Mouse (Mus musculus) adrenal gland, adult 2 months (tissue): Measurements from ENCODE around the gene Rpl38. TPM values are rescaled to one million over a fixed set of nuclear protein-coding genes. Genes with fewer than 3 reads are reported as not detected.
A peak's percentile ranks its signal among the peaks of the same experiment; 100 is the strongest.

Experiments used
- DNase-seq: peaks from one replicate; pipeline ENCODE4 v3.0.0; 2021
- long read RNA-seq: library from polyadenylated mRNA; stranded (forward); transcript quantifications from one replicate; pipeline ENCODE4 v2.0.0, GENCODE M21; 2021
- polyA plus RNA-seq: library from polyadenylated mRNA; depleted of rRNA; stranded (reverse); fragments of >200 nt; gene quantifications from 2 replicates; pipeline ENCODE4 v1.2.3, GENCODE M21; 2012; rRNA removed
- total RNA-seq, 2 experiments: library from RNA; stranded (reverse); gene quantifications; 2 replicates each; pipeline ENCODE4 v1.2.3; 2021

Rpl38 gene
- total RNA-seq (1,000 to 10,000 TPM; 1,183 to 1,186 TPM), polyA plus RNA-seq (64.3 and 68.3 TPM in 2 replicates)
- long read RNA-seq, transcript Rpl38-204 (5 exons, 371 nt), result major isoform, 204 of 369 reads
- long read RNA-seq, transcript Rpl38-203 (4 exons, 457 nt), result minor isoform, 15 of 369 reads
- long read RNA-seq, transcript Rpl38-201 (5 exons, 364 nt), result minor isoform, 138 of 369 reads
- long read RNA-seq, transcript Rpl38-202 (5 exons, 345 nt), result minor isoform, 9 of 369 reads
- long read RNA-seq, partial matches to known transcripts, result 3 of 369 reads
- long read RNA-seq, other reads (novel, unspliced or antisense), result 0 of 369 reads

GRCm38 (mm10) chr11:114668301-114668710 lies at the start of gene Rpl38:
Gene Rpl38, plus strand, starts transcription at chr11:114668524.
- peak; percentile 93 for DNase-seq

DNA sequence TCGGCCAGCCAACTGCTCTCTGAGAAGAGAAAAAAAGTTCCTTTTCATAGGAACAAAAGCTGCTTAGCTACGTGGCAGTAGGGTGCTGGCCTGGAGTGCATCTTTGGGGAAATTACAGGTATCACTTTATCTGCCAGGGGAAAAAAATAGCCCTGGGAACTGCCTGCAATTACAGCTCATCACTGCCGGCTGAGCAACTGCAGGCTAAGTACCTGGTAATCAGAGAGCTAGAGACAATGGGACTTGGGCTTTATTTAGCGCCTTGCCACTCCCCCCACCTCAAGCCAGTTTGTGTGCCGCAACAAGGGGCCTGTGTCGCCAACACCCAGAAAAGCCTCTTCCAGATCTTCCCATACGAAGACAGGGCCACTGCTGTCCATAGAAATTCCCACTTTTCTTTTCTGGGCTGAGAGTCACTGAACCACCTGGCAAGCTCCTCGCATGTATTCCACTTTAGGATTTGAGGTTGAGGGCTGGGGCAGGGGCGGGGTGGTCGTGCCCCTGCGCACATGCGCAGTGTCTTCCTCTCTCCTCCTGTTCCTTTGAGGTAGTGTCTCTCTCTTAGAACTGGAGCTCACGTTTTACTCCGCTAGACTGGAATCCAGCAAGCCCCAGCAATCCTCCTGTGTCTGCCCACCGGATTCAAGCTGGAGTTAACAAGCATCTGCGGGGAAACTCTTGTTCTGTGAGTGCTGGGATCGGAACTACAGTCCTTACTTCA lies 49.5 kb upstream of the Rpl38 start:
- DNase-seq, result no peak

DNA sequence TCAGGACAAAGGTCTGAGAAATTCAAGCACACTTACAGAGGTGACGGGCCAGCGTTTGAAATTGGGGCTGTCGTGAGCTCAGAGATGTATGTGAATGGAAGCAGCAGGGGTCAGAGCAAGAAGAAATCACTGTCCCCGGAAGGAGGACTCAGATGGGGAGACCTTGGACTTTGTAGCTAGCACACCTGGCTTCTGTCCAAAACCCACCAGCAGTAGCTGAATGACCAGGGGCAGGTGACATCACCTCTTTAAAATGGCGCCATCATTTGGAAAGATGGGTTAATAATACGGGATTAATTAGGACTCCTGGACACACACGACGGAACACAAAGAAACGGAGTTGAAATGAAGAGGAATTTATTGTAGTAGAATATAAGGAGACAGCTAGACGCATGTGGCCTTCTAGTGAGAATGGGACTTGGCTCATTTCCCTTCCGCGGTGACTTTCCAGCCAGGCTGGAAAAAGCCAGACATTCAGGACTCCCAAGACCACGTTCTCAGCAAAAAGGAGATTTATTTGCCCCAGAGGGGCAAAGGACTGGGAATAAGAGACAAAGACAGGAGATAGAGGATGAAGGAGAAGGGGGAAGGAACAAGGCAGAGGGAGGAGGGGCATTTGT lies 42.1 kb upstream of the Rpl38 start:
- peak; percentile 71 for DNase-seq

DNA sequence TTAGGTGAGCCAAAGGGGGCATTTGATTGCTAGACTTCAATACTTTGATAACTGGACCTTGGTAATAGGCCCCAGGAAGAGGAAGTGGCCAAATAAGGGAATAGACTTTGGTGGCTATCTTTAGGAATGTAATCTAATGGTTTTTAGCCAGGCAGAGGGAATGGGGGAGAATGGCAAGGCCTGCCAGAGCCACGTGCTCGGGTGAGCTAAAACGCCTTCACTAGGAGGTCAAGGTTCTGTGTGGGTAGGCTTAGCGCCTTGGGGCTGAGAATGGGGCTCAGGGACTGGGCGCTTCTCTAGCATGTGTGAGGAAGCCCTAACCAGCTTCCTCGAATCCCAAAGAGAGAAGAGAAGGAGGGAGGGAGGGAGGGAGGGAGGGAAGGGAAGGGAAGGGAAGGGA lies 41.3 kb upstream of the Rpl38 start:
- peak; percentile 69 for DNase-seq

DNA sequence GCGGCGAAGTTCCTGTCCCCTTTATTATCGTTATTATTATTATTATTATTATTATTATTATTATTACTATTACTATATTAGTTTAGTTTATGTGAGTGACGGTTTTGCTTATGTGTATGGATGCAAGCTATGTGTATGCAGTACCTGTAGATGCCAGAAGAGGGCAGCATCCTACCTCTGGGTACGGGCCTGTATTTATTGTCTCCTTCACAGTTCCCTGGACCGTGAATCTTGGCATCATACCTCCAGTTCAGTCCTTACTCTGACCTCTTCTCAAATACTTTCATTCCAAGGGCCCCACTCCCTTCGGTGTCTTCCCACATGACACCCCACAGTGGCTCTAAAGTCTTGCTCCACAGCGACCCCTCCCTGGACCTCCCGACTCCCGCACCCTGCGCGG lies 40.3 kb upstream of the Rpl38 start:
- DNase-seq, result no peak

GRCm38 (mm10) chr11:114630044-114630443 lies 38.3 kb upstream of the Rpl38 start:
- no peak for DNase-seq

- no peak for DNase-seq
Observed at GRCm38 (mm10) chr11:114632266-114632665, 36.1 kb upstream of the Rpl38 start.

- peak; percentile 73 for DNase-seq
Observed at GRCm38 (mm10) chr11:114636292-114636691, 32.0 kb upstream of the Rpl38 start.

DNA sequence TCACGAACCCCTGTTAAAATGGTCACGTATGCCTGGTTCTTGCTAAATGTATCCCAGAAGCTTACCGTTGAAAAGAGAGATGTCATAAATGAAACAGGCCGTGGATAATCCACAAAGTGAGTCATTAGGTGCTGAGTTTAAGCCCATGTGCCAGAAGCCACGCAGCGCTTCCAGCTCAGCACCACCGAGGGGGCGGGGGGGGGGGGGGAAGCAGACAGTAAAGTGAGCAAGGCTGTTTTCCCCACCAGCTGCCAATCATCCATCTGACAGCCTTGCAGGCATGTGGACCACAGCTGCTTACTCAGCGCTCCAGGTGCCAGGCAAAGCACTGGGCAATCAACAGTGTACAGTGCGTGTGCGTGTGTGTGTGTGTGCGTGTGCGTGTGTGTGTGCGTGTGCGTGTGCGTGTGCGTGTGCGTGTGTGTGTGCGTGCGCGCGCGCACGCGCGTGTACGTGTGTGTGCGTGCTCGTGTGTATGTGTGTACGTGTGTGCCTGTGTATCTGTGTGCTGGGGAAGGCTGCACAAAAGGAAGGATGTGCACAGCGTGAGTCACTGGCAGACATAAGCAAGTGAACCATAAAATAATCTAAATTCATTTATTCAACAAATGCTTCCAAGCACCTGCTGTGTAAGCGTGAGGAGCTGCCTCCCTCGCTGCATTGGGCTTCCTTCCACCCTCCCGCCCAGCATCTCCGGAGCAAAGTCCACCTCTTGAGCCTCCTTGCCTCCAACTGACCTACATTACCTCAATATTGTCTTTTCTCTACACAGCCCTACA lies 31.4 kb upstream of the Rpl38 start:
- DNase-seq, result no peak

DNA sequence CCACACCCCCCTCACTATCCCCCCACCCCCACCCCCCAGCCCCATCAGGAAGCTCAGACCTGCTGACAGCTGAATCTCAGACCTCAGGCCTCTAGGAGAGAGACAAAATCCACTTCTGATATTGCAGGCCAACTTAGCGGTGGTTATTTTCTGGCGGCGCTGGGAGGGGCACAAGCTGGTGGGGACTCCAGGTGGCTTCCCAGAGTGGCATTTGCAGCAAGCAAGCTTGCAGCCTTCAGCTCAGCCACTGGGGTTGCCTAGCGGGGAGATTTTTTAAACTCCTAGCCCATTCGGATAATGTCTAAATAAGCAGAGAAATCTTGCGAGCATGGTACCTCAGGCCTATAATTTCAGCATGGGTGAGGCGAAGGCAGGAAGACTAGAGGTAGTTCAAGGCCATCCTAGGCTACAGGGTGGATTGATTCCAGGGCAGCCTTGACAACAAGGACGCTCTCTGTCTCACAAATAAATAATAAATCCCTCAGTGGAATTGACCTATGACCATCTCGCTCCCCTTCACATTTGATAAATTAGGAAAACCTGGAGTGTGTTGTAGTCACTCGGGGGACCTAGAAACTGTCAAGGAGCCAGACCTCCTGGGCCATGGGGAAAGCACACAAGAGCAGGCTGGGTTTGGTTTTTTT lies 29.6 kb upstream of the Rpl38 start:
- peak; percentile 67 for DNase-seq

DNA sequence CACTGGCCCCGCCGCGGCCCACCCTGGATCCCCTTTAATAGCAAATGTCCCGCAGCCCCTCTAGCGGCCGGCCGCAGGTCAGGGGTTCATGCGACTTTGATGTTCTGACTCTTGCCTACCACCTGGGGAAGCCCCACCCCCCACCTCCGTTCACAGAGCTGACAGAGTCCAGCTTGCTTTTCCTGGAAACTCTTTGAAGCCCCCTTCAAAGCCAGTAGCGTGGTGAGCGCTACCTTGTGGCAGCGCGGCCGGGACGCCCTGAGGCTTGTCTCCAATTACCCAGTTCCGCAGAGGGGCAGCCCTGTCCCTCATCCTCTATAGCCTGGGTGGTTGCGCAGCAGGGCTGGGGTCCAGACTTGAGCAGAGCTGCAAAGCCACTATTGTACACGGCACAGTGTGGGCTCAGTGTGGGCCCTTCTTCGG lies 28.6 kb upstream of the Rpl38 start:
- no peak for DNase-seq

GRCm38 (mm10) chr11:114640658-114641057 lies 27.7 kb upstream of the Rpl38 start:
- no peak for DNase-seq

DNA sequence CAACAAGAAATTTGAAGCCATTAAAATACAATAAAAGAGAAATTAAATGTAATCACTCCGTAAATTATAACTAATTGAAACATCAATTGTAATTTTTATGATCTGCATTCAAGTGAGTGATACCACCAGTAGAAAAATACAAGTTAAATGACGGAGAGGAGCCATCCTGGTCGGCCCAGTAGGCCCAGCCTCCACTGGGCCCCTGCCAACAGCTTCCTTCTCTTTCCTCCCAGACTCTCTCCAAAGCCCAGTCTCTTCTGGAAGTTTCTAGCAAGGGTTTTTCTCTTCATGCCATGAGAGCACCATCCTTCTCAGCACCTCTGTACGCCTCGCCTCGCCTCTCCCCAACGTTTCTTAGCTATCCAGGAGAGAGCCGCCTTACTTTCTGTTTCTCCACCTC lies 27.2 kb upstream of the Rpl38 start:
- DNase-seq, result no peak

DNA sequence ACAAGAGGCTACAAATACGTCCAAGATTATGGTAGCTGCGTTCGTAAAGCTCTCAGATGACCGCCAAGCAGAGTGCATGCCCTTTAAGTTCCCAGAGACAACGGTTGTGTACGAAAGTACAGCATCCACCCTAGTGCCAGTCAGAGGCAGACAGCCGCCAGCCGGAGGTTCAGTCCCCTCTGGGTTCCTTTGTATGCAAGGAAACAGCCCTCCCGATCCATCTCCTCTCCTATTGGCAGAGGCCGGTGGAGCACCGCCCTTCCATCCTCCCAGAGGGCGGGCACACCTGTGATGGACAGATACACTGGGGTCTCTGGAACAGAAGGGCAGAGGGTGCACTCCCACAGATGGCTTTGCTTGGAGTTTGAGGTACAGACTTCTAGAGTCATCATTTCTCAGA lies 26.1 kb upstream of the Rpl38 start:
- no peak for DNase-seq

GRCm38 (mm10) chr11:114642926-114643325 lies 25.4 kb upstream of the Rpl38 start:
- no peak for DNase-seq

- no peak for DNase-seq
Observed at GRCm38 (mm10) chr11:114644122-114644521, 24.2 kb upstream of the Rpl38 start.

- DNase-seq, result no peak
Observed at GRCm38 (mm10) chr11:114649510-114649909, 18.8 kb upstream of the Rpl38 start.

DNA sequence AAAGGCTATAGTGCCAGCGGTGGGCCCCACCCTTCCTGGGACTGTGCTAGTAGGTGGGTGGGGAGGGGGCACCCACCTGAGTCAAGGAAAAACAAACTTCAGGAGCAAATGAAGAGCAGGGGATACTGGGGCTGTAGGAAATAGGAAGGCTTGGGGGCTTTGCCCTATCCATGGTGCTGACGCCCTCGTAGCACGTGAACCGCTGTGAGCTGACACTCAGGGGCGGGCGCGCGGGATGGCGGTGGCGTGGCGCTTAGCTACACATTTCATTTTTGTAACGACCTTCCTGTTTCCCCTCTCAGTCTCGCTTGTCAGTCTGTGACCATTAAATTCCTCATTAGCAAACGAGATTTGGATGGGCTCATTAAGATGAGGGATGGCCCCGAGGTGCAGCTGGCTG lies 15.8 kb upstream of the Rpl38 start:
- no peak for DNase-seq

GRCm38 (mm10) chr11:114653664-114654063 lies 14.7 kb upstream of the Rpl38 start:
- no peak for DNase-seq

GRCm38 (mm10) chr11:114654552-114654951 lies 13.8 kb upstream of the Rpl38 start:
- DNase-seq, result no peak

GRCm38 (mm10) chr11:114655350-114656008 lies 12.8 kb upstream of the Rpl38 start:
- DNase-seq, result no peak
